Comparison of ENCODE assay signal across 7 mouse cellular contexts in the genomic region with DNA sequence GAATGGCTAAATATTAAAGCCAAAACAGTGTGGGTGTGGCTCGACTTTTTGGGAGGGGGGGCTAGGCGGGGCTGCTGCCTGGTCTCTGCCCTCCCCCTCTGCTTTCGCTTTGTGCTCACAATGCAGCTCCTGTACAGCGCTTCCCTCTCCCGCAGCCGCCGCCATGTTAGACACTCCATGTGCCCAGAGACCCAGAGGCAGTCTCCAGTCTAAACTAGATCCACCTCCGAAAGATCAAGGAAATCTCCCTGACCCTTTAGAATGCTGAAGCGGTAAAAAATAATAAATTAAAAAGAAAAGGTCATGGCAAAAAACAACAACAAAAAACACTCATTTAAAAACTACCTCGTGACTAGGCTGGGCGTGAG. TPM values are rescaled to one million over a fixed set of nuclear protein-coding genes. Genes with fewer than 3 reads are reported as not detected.
DNase-seq lines count a peak whose midpoint lies in the region; ATAC-seq lines count a peak whose summit lies in the region.

No protein-coding gene starts in this region.

- peak overlapping the region; percentile 73 for H3K4me3 ChIP-seq in intestine, embryonic 15.5 days (replicated peaks)

- H3K4me1 ChIP-seq in intestine, embryonic 15.5 days (replicated peaks) = peaks cover 6% of the 10 kb centered on the region

- H3K9me3 ChIP-seq in intestine, embryonic 15.5 days = no peaks in the 10 kb centered on the region

- H3K9ac ChIP-seq in intestine, embryonic 15.5 days = peak overlapping the region; percentile 93

- no peaks in the 10 kb centered on the region for H3K27me3 ChIP-seq in intestine, embryonic 15.5 days (replicated peaks)

- peak; percentile 61 for ATAC-seq in intestine, embryonic 15.5 days

- intact Hi-C loops in gastrocnemius, postnatal 36 days (cut with DNase I) = loop anchor here (1.0 to 5.0 kb wide), 2 partner anchors 35 to 71 kb away; partner anchors contain the start of gene Nat10
- intact Hi-C loops in left cerebral cortex, postnatal 25 days (cut with DNase I) = loop anchor here (5.0 kb wide), 2 partner anchors 51 to 71 kb away; no protein-coding TSS in a partner anchor

- WGBS in intestine, embryonic 15.5 days = 0% methylated on average over 11 of the region's 11 CpGs

- DNase-seq in adrenal gland, adult 2 months = peak; percentile 91
- DNase-seq in embryo, embryonic 11.5 days (ENCODE audit: low read depth, low spot score) = peak; percentile 54
- peak; percentile 25 to 59 for DNase-seq in gastrocnemius, postnatal 36 days
- peak; percentile 66 to 76 for DNase-seq in left cerebral cortex, postnatal 25 days (ENCODE audit: low spot score in 2 of 2)
- DNase-seq in mesoderm, embryonic 11.5 days (ENCODE audit: low read depth, low spot score) = peak; percentile 84
- DNase-seq in right cerebral cortex, postnatal 36 days (ENCODE audit: low spot score in 2 of 2) = peak; percentile 44 to 59

- H3K4me2 ChIP-seq in intestine, embryonic 15.5 days (replicated peaks) = peak overlapping the region; percentile 74

- H3K36me3 ChIP-seq in intestine, embryonic 15.5 days = 0 out of 2 replicates have a peak, but pooled peaks cover 3% of the 10 kb centered on the region

- peak overlapping the region; percentile 100 for H3K27ac ChIP-seq in intestine, embryonic 15.5 days

RNA-seq across cellular contexts. Expression of gene Caprin1, which starts 1.6 kb away (rescaled TPM):
- 100 to 1,000 TPM; 356 to 495 TPM for total RNA-seq in adrenal gland, adult 2 months (2021)
- 224 and 272 TPM in 2 replicates for polyA plus RNA-seq in adrenal gland, adult 2 months (2012; rRNA removed)
- total RNA-seq in gastrocnemius, postnatal 36 days (2021) = 10 to 100 TPM; 91.5 to 99.0 TPM
- polyA plus RNA-seq in intestine, embryonic 15.5 days (2015; fragmentation: Nextera tagmentation; extraction: Ambion mirVana) = 246 and 291 TPM in 2 replicates
- 100 to 1,000 TPM; 329 to 340 TPM for total RNA-seq in left cerebral cortex, postnatal 25 days (2021)

RNA-seq across cellular contexts. Expression of gene Nat10, which starts 34.8 kb away (rescaled TPM):
- 10 to 100 TPM; 38.5 to 56.8 TPM for total RNA-seq in adrenal gland, adult 2 months (2021)
- 43.3 and 58.2 TPM in 2 replicates for polyA plus RNA-seq in adrenal gland, adult 2 months (2012; rRNA removed)
- 10 to 100 TPM; 12.4 to 17.7 TPM for total RNA-seq in gastrocnemius, postnatal 36 days (2021)
- polyA plus RNA-seq in intestine, embryonic 15.5 days (2015; fragmentation: Nextera tagmentation; extraction: Ambion mirVana) = 32.7 and 33.2 TPM in 2 replicates
- total RNA-seq in left cerebral cortex, postnatal 25 days (2021) = 10 to 100 TPM; 34.4 to 35.5 TPM

Comparison
In these comparisons a context has a peak if more than half of its experiments do, and no peak if none do; other contexts are left out.
1. Peak in every context shown above with its lines: DNase-seq, ATAC-seq, H3K4me3 ChIP-seq and H3K27ac ChIP-seq.